Mouse (Mus musculus): Measurements from ENCODE around the gene Castor1.

Castor1 gene

GRCm38 (mm10) chr11:4235052-4235655 is 17.1 kb downstream of the Castor1 start:
- no peak for DNase-seq (ENCODE audit: low spot score in 2 of 2)

- no peak for DNase-seq (ENCODE audit: low spot score in 2 of 2)
Measured at GRCm38 (mm10) chr11:4235665-4236545, 17.9 kb downstream of the Castor1 start, which contains the start of gene Osm. Gene Osm (plus strand): TSS chr11:4236420.

GRCm38 (mm10) chr11:4236546-4237067 is 18.6 kb downstream of the Castor1 start:
- no peak for DNase-seq (ENCODE audit: low spot score in 2 of 2)

- DNase-seq (ENCODE audit: low spot score in 2 of 2), result no peak
Measured at GRCm38 (mm10) chr11:4237389-4237912, 19.4 kb downstream of the Castor1 start.

- no peak for DNase-seq (ENCODE audit: low spot score in 2 of 2)
Measured at GRCm38 (mm10) chr11:4238167-4238566, 20.1 kb downstream of the Castor1 start.

GRCm38 (mm10) chr11:4239691-4240090 is 21.7 kb downstream of the Castor1 start:
- no peak for DNase-seq (ENCODE audit: low spot score in 2 of 2)

GRCm38 (mm10) chr11:4240151-4240550 is 22.1 kb downstream of the Castor1 start:
- no peak for DNase-seq (ENCODE audit: low spot score in 2 of 2)

- no peak for DNase-seq (ENCODE audit: low spot score in 2 of 2)
Measured at GRCm38 (mm10) chr11:4241180-4241579, 23.2 kb downstream of the Castor1 start.

GRCm38 (mm10) chr11:4246126-4246525 is 28.1 kb downstream of the Castor1 start:
- DNase-seq (ENCODE audit: low spot score in 2 of 2), result no peak

GRCm38 (mm10) chr11:4246623-4247022 is 28.6 kb downstream of the Castor1 start:
- DNase-seq (ENCODE audit: low spot score in 2 of 2), result no peak

- DNase-seq (ENCODE audit: low spot score in 2 of 2), result no peak
Measured at GRCm38 (mm10) chr11:4247201-4247959, 29.4 kb downstream of the Castor1 start.

- DNase-seq (ENCODE audit: low spot score in 2 of 2), result no peak
Measured at GRCm38 (mm10) chr11:4249151-4249550, 31.1 kb downstream of the Castor1 start.

- DNase-seq (ENCODE audit: low spot score in 2 of 2), result no peak
Measured at GRCm38 (mm10) chr11:4250290-4250689, 32.3 kb downstream of the Castor1 start.

GRCm38 (mm10) chr11:4251376-4251775 is 33.4 kb downstream of the Castor1 start:
- DNase-seq (ENCODE audit: low spot score in 2 of 2), result no peak

GRCm38 (mm10) chr11:4252886-4253285 is 34.9 kb downstream of the Castor1 start:
- DNase-seq (ENCODE audit: low spot score in 2 of 2), result no peak

- no peak for DNase-seq (ENCODE audit: low spot score in 2 of 2)
Measured at GRCm38 (mm10) chr11:4256846-4257607, 39.0 kb downstream of the Castor1 start, which contains the start of gene Lif. Gene Lif (plus strand): TSS chr11:4257557.

GRCm38 (mm10) chr11:4257756-4258155 is 39.7 kb downstream of the Castor1 start:
- no peak for DNase-seq (ENCODE audit: low spot score in 2 of 2)

GRCm38 (mm10) chr11:4258657-4259082 is 40.6 kb downstream of the Castor1 start:
- peak; percentile 82 for DNase-seq (ENCODE audit: low spot score in 2 of 2)

- no peak for DNase-seq (ENCODE audit: low spot score in 2 of 2)
Measured at GRCm38 (mm10) chr11:4260463-4261187, 42.6 kb downstream of the Castor1 start.

- DNase-seq (ENCODE audit: low spot score in 2 of 2), result no peak
Measured at GRCm38 (mm10) chr11:4261188-4261494, 43.1 kb downstream of the Castor1 start.
